Mouse (Mus musculus): ENCODE data around the gene Gm20388.
"Not testable (repeated sequence)": the region's sequence is repeated elsewhere in the genome, so short reads cannot be mapped to it uniquely, and the experiment has no call there.

Gene Gm20388

DNA sequence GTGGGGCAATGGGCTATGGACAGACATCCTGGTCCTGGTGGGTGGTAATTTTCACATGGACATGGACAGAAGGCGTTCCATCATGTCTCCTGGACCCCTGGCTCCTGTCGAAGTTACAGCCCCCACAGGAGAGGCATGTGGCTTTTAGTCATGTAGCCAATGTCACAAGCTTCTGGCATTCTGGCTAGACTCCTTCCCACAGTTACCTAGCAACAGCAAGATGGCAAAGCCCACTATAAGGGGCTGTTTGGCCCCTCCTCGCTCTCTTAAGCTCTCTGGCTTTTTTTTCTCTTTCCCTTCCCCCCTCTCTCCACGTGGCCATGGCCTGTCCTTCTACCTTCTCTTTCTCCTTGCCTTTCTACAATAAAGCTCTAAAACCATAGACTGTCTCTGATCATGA, 2662.5 kb downstream of the Gm20388 start:
- DNase-seq, result not testable (repeated sequence)

- no peak for DNase-seq
These were observed 2662.9 kb downstream of the Gm20388 start for GRCm38 (mm10) chr8:122573577-122573976.

- DNase-seq, result no peak
These were observed 2663.6 kb downstream of the Gm20388 start for GRCm38 (mm10) chr8:122574264-122574663.

DNA sequence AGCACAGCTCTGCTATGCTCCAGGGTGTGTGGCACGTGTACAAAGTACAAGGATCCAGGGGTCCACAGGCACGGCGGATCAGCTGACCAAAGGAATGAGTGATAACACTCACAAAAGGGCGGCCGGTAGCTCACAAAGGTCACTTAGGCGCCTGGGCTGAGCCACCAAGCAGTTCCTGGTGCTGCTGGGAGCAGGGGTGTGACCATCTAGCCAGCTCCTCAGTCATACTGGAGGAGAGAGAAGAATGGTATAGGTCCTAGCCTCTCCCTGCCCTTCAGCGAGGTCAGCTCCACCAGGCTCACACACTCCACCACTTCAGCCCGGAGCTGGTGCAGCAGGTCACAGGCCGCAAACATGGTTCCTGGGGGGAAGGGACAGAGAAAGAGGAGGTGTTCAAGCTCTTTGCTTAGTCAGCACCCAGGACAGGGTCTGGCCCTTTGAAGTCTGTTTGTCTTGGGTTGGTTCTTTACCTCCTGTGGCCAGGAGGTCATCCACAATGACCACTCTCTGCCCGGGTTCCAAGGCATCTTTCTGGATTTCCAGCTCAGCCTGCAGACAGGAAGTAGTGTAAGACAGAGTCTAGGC, 2664.1 kb downstream of the Gm20388 start:
- no peak for DNase-seq

- DNase-seq, result no peak
These were observed 2664.6 kb downstream of the Gm20388 start for GRCm38 (mm10) chr8:122575286-122575685.

DNA sequence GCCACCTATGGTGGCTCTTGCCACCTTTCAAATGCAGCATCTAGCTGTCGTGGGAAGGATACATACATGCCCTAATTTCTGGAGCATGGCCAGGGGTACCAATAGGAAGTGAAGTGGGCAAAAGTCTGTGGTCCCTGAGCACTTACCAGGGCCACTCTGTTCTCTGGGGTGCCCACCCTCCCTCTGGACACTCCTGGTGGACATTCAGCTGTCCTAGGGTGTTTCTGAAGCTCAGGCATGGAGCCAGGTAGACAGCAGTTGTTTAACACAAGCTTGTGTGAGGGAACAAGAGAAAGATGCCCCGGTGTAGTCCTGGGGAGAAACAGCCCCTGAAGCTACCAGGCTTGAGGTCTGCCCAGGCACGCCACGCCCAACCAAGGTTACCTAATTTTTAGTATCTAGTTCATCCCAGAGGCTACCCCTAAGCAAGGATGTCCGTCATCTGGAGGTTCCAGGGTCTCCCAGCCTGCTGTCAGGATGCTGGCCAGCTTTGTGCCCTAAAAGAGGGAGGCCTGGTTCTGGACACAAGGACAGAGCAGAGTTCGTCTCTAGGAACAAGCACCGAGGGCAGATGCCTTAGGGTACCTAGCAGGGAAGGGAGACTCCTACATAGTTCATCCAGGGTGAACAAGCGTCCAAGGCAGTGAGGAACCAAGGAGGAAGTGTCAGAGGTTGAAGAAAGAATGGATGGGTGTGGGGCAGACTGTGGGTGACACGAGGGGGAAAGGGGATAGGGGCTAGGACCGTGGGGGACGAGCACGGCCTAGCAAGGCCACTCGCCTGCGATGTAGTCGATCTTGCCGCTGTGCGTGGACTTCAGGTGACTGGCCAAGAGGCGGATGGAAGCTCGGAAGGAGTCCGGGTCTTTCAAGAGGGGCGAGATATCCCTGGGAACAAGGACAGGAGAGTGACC, 2665.3 kb downstream of the Gm20388 start:
- DNase-seq, result no peak

GRCm38 (mm10) chr8:122576648-122577022, 2666.0 kb downstream of the Gm20388 start, which contains the start of gene Aprt:
TSS of gene Aprt (minus strand) at chr8:122576909.
- DNase-seq, result peak; percentile 91 to 95

DNA sequence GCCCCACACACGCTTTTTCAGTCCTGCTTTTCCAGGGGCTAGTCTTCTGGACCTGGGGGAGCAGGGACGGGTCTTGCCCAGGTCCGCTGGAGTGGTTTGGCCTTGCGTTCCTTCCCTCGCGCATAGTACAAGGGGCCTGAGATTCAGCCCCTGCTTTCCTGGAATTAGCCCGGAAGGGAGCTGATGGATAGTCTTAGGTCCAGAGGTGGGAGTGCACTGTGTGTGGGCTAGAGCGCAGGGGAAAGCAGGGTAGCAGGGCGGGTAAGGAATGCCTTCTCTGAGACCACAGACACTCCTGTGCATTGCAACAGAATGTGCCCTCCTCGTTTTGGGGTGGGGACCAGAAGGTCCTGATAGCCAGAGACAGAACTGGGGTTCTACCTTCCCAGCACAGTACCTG, 2666.5 kb downstream of the Gm20388 start:
- DNase-seq, result no peak

- no peak for DNase-seq
These were observed 2668.6 kb downstream of the Gm20388 start for GRCm38 (mm10) chr8:122579196-122579595.

DNA sequence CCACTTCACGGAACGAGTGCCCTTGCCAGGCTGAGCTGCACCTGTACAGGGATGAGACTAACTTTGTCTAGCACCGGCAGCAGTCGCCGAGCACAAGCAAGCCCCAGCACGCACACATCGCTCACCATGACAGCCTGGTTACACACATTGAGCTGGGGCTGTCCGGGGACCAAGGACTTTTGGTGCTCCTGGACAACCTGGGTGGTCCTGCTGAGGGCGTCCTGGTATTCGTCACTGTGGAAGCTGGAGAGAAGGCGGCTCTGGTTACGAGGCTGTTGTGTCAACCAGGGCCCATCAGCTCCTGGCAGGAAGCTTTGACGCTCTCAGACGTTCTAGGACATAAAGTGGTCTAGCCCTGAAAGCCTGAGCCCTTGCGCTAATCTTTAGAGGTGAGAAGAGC, 2670.3 kb downstream of the Gm20388 start:
- DNase-seq, result no peak

DNA sequence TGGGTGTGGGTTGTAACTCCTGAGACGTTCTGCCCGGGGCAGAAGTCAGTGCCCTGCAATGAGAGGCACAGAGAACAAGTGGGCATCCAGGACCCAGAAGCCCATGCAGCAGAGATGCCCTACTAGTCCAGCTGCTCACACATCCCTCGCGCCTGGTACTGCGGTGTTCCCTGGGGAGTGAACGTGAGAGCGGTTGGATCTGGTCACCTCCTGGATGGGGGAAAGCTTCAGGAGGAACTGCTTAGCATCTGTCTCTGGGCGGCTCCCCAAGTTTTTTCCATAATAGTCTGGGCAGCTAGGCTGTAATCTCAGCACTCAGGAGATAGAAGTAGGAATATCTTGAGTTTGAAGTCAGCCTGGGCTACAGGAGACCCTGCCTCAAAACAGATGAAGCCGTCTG, 2674.3 kb downstream of the Gm20388 start:
- no peak for DNase-seq

DNA sequence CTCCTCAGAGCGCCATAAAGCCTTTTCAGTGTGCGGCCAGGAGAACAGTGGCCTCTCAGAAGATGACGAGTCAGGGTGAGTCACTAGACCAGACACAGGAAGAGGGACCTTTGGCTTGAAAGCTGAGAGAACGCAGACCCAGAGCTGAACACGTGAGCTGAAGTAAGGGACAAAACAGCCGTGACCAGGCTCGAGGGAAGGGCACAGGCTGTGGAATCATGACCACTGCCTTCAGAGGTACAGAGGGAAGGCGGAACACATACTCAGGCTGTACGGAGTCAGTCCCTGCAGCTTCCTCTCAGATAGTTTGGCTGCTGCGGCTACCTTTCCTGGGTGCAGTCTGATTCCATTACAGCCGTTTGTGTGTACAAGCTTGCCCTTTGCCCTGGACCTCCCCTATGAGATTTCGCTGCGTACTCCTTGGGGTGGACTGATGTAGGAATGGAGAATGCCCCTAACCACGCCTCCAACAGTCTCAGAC, 2674.8 kb downstream of the Gm20388 start:
- no peak for DNase-seq

GRCm38 (mm10) chr8:122586171-122586570, 2675.5 kb downstream of the Gm20388 start:
- no peak for DNase-seq

DNA sequence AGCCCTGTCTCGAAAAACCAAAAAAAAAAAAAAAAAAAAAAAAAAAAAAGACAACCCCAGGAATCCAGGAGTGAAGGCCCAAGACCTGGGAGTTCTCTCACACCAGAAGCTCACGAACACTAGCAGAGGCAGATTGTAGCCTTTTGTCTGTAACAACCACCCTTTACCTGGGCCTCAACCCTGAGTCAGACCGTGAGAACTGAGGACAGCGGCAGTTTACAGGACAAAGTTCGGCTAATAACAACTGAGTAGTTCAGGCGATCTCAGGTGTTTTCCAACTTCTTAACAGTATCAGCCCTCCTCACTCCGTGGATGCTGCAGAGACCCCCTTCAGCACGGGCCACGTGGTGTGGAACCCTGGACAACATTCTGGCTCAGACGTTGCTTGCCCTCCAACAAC, 2676.1 kb downstream of the Gm20388 start:
- no peak for DNase-seq

GRCm38 (mm10) chr8:122593240-122593639, 2682.6 kb downstream of the Gm20388 start:
- DNase-seq, result no peak

DNA sequence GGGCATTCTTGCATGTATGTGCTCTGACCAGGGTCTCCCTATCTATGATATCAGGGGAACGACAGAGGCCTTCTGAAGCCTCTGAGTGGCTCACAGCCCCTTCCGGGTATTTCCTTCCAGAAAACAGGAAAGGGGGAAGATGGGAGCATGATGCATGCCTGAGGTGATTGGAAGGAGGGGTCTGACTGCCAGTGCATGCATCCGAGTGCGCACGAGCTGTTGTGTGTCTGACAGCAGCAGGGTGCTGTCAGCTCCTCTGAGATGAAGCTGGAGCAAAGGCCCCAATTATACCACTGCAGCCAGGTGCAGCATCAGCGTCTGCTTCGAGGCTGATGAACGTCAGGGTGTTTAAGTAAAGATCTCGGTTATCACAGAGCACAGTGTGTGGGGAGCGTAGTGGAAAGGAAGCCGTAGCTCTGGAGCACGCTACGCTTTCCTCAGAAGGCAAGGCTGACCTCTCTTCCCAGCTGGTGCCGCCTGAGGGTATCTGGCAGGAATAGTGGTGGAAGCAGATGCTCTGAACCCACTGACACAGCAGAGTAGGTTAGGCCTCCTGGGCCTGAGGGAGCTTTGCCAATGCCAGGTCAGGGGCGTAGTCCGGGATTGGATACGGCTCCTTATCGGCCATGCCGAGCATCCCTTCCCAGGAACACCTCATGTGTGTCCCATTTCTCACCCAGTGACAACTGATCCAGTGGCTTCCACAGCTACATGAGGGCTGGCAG, 2683.3 kb downstream of the Gm20388 start:
- no peak for DNase-seq

GRCm38 (mm10) chr8:122596031-122596430, 2685.4 kb downstream of the Gm20388 start:
- no peak for DNase-seq

DNA sequence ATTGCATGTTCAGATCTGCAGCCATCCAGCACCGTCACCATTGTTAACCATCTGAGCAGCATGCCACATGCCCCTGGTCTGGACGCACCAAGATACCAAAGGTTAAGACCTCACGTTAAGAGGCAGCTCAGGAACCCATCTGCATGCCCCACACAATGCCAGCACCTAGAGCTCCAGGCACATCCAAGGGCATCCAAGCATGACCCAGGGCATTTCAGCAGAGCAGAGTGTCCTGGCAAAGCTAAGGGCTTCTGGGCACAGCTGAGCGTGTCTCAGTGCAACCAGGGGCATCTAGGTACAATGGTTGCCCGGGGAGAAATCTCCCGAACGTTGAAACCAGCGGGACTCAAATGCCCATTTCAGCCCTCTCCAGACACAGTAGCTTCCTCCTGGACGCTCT, 2690.0 kb downstream of the Gm20388 start:
- DNase-seq, result no peak

DNA sequence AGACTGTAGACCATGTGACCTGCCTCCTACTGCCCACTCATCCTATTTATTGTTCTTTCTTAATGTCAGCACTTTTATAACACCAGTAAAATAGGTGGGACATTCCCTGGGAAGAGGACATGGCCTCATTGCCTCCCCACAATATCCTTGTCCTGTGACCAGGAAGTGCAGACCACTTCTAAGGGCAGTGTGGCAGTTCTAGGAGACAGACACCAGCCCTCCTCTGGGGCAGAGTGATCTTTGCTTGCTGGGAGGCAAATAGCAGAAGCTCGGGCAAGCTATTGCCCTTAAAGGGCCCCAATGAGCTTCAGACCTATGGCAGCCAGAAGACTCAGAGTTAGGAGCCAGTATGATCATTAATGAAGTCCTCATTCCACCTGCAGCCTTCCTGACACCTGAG, 2694.0 kb downstream of the Gm20388 start:
- no peak for DNase-seq

- no peak for DNase-seq
These were observed 2694.7 kb downstream of the Gm20388 start for GRCm38 (mm10) chr8:122605367-122605766.

DNA sequence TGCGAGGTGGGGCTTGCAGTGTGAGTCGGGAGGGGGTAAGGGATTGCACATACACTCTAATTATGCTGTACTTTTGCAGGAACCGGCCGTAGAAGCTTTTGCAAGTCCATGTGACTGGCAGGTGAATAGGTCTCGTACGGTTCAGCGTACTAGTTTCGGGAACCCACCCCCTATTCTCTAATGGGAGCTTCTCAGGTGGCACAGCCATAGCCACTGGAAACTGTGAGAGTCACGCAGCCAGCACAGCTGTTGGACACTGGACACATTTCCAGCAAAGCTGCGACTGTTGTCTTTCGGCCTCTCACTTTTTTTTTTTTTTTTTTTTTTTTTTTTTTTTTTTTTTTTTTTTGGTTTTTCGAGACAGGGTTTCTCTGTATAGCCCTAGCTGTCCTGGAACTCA, 2696.2 kb downstream of the Gm20388 start:
- no peak for DNase-seq

GRCm38 (mm10) chr8:122610209-122610608, 2699.6 kb downstream of the Gm20388 start:
- DNase-seq, result no peak

GRCm38 (mm10) chr8:122610612-122611277, 2700.1 kb downstream of the Gm20388 start:
- no peak for DNase-seq
